Mouse (Mus musculus): ENCODE measurements around the gene Hist2h2aa1. TPM values are rescaled to one million over a fixed set of nuclear protein-coding genes. Genes with fewer than 3 reads are reported as not detected.

Hist2h2aa1 gene
- polyA plus RNA-seq, 1 experiment: 203 TPM

- peaks cover 7% of the 10 kb centered on the region for H3K4me1 ChIP-seq (ENCODE audit: control insufficient read depth, insufficient read depth, low read length)
- TF ChIP-seq CTCF (IDR thresholded peaks at IDR 0.05; ENCODE audit: insufficient read depth, low read length): no peak
- TF ChIP-seq POLR2A (IDR thresholded peaks at IDR 0.05; ENCODE audit: borderline replicate concordance, extremely low read depth, low read depth, low read length): no peak
- DNase-seq: no peak
- WGBS: 52% methylated on average over 8 of the region's 8 CpGs
- H3K4me3 ChIP-seq (replicated peaks; ENCODE audit: extremely low read depth, low read depth, low read length): no peak overlapping the region
Measured at GRCm38 (mm10) chr3:96226695-96227648, 18.3 kb upstream of the Hist2h2aa1 start.

- DNase-seq: no peak
- WGBS: 62% methylated on average over 2 of the region's 2 CpGs
- Histone ChIP-seq H3K4me3 (replicated peaks; ENCODE audit: extremely low read depth, low read depth, low read length) (no peak overlapping the region), H3K4me1 (ENCODE audit: control insufficient read depth, insufficient read depth, low read length) (no peaks in the 10 kb centered on the region; the same call in 1 of the 2 replicates)
- TF ChIP-seq CTCF (IDR thresholded peaks at IDR 0.05; ENCODE audit: insufficient read depth, low read length) (no peak), POLR2A (IDR thresholded peaks at IDR 0.05; ENCODE audit: borderline replicate concordance, extremely low read depth, low read depth, low read length) (no peak)
Measured at GRCm38 (mm10) chr3:96228828-96229227, 16.5 kb upstream of the Hist2h2aa1 start.

GRCm38 (mm10) chr3:96230404-96230803 lies 14.9 kb upstream of the Hist2h2aa1 start:
- H3K4me1 ChIP-seq (ENCODE audit: control insufficient read depth, insufficient read depth, low read length): no peaks in the 10 kb centered on the region; the same call in 1 of the 2 replicates
- 58% methylated on average over 2 of the region's 2 CpGs for WGBS
- TF ChIP-seq POLR2A (IDR thresholded peaks at IDR 0.05; ENCODE audit: borderline replicate concordance, extremely low read depth, low read depth, low read length): no peak
- no peak for TF ChIP-seq CTCF (IDR thresholded peaks at IDR 0.05; ENCODE audit: insufficient read depth, low read length)
- no peak overlapping the region for H3K4me3 ChIP-seq (replicated peaks; ENCODE audit: extremely low read depth, low read depth, low read length)
- no peak for DNase-seq

- TF ChIP-seq POLR2A (IDR thresholded peaks at IDR 0.05; ENCODE audit: borderline replicate concordance, extremely low read depth, low read depth, low read length) (no peak), CTCF (IDR thresholded peaks at IDR 0.05; ENCODE audit: insufficient read depth, low read length) (no peak)
- whole genome bisulfite sequencing: 73% methylated on average over 4 of the region's 4 CpGs
- no peak overlapping the region for H3K4me3 ChIP-seq (replicated peaks; ENCODE audit: extremely low read depth, low read depth, low read length)
- no peaks in the 10 kb centered on the region; the same call in 1 of the 2 replicates for H3K4me1 ChIP-seq (ENCODE audit: control insufficient read depth, insufficient read depth, low read length)
- no peak for DNase-seq
Measured at GRCm38 (mm10) chr3:96230910-96231757, 14.2 kb upstream of the Hist2h2aa1 start.

- H3K4me1 ChIP-seq (ENCODE audit: control insufficient read depth, insufficient read depth, low read length): no peaks in the 10 kb centered on the region; the same call in 1 of the 2 replicates
- H3K4me3 ChIP-seq (replicated peaks; ENCODE audit: extremely low read depth, low read depth, low read length): no peak overlapping the region
- DNase-seq: no peak
- 52% methylated on average over 2 of the region's 2 CpGs for WGBS
- no peak for TF ChIP-seq POLR2A (IDR thresholded peaks at IDR 0.05; ENCODE audit: borderline replicate concordance, extremely low read depth, low read depth, low read length)
- TF ChIP-seq CTCF (IDR thresholded peaks at IDR 0.05; ENCODE audit: insufficient read depth, low read length): no peak
Measured at GRCm38 (mm10) chr3:96231758-96232120, 13.6 kb upstream of the Hist2h2aa1 start.

GRCm38 (mm10) chr3:96234914-96235313 lies 10.4 kb upstream of the Hist2h2aa1 start:
- Histone ChIP-seq H3K4me3 (replicated peaks; ENCODE audit: extremely low read depth, low read depth, low read length) (no peak overlapping the region), H3K4me1 (ENCODE audit: control insufficient read depth, insufficient read depth, low read length) (peaks cover 5% of the 10 kb centered on the region; the same call in 1 of the 2 replicates)
- no peak for DNase-seq
- WGBS: 91% methylated on average over 2 of the region's 2 CpGs
- no peak for TF ChIP-seq POLR2A (IDR thresholded peaks at IDR 0.05; ENCODE audit: borderline replicate concordance, extremely low read depth, low read depth, low read length)

GRCm38 (mm10) chr3:96235836-96236235 lies 9.5 kb upstream of the Hist2h2aa1 start:
- Histone ChIP-seq H3K4me1 (ENCODE audit: control insufficient read depth, insufficient read depth, low read length) (peaks cover 5% of the 10 kb centered on the region; the same call in 1 of the 2 replicates), H3K4me3 (replicated peaks; ENCODE audit: extremely low read depth, low read depth, low read length) (no peak overlapping the region)
- 49% methylated on average over 3 of the region's 3 CpGs for WGBS
- no peak for DNase-seq
- no peak for TF ChIP-seq CTCF (IDR thresholded peaks at IDR 0.05; ENCODE audit: insufficient read depth, low read length)
- no peak for TF ChIP-seq POLR2A (IDR thresholded peaks at IDR 0.05; ENCODE audit: borderline replicate concordance, extremely low read depth, low read depth, low read length)

GRCm38 (mm10) chr3:96236834-96237334 lies 8.4 kb upstream of the Hist2h2aa1 start:
- no peak overlapping the region for H3K4me3 ChIP-seq (replicated peaks; ENCODE audit: extremely low read depth, low read depth, low read length)
- TF ChIP-seq POLR2A (IDR thresholded peaks at IDR 0.05; ENCODE audit: borderline replicate concordance, extremely low read depth, low read depth, low read length) (no peak), CTCF (IDR thresholded peaks at IDR 0.05; ENCODE audit: insufficient read depth, low read length) (no peak)
- WGBS: 79% methylated on average over 4 of the region's 4 CpGs

GRCm38 (mm10) chr3:96237335-96237903 lies 7.9 kb upstream of the Hist2h2aa1 start:
- no peak for DNase-seq
- WGBS: 60% methylated on average over 7 of the region's 7 CpGs
- no peak for TF ChIP-seq CTCF (IDR thresholded peaks at IDR 0.05; ENCODE audit: insufficient read depth, low read length)
- TF ChIP-seq POLR2A (IDR thresholded peaks at IDR 0.05; ENCODE audit: borderline replicate concordance, extremely low read depth, low read depth, low read length): no peak
- Histone ChIP-seq H3K4me1 (ENCODE audit: control insufficient read depth, insufficient read depth, low read length) (peaks cover 5% of the 10 kb centered on the region; the same call in 1 of the 2 replicates), H3K4me3 (replicated peaks; ENCODE audit: extremely low read depth, low read depth, low read length) (no peak overlapping the region)

More at GRCm38 (mm10) chr3:96236834-96237334, 8.4 kb upstream of the Hist2h2aa1 start:
- DNase-seq: no peak
- H3K4me1 ChIP-seq (ENCODE audit: control insufficient read depth, insufficient read depth, low read length): peaks cover 5% of the 10 kb centered on the region; the same call in 1 of the 2 replicates

Measured in lung, adult 2 months (tissue).